Mouse (Mus musculus): ENCODE results near the gene F13a1. TPM values are rescaled to one million over a fixed set of nuclear protein-coding genes. Genes with fewer than 3 reads are reported as not detected.

Gene F13a1
- polyA plus RNA-seq, 1 experiment from 2014 or later, result 9.5 TPM

- no peak overlapping the region for H3K27ac ChIP-seq
- H3K9ac ChIP-seq, result no peak overlapping the region
- no peak overlapping the region for H3K4me2 ChIP-seq
- no peak overlapping the region for H3K4me3 ChIP-seq
- no peaks in the 10 kb centered on the region for H3K4me1 ChIP-seq
- no peaks in the 10 kb centered on the region for H3K36me3 ChIP-seq
- H3K9me3 ChIP-seq (replicated peaks), result no peaks in the 10 kb centered on the region
- no peaks in the 10 kb centered on the region for H3K27me3 ChIP-seq (replicated peaks)
- 78% methylated on average over 3 of the region's 3 CpGs for WGBS (ENCODE audit: insufficient replicate concordance)
- ATAC-seq, result no peak
Measured at GRCm38 (mm10) chr13:36941891-36942290, 108.2 kb downstream of the F13a1 start.

- 73% methylated on average over 9 of the region's 9 CpGs for WGBS (ENCODE audit: insufficient replicate concordance)
- no peaks in the 10 kb centered on the region for H3K4me1 ChIP-seq
- no peaks in the 10 kb centered on the region for H3K27me3 ChIP-seq (replicated peaks)
- H3K4me3 ChIP-seq, result no peak overlapping the region
- H3K27ac ChIP-seq, result no peak overlapping the region
- H3K4me2 ChIP-seq, result no peak overlapping the region
- ATAC-seq, result no peak
- H3K9ac ChIP-seq, result no peak overlapping the region
- no peaks in the 10 kb centered on the region for H3K36me3 ChIP-seq
- H3K9me3 ChIP-seq (replicated peaks), result no peaks in the 10 kb centered on the region
Measured at GRCm38 (mm10) chr13:36932066-36932465, 118.0 kb downstream of the F13a1 start.

- no peak overlapping the region for H3K27ac ChIP-seq
- no peak overlapping the region for H3K4me2 ChIP-seq
- ATAC-seq, result no peak
- H3K4me1 ChIP-seq, result no peaks in the 10 kb centered on the region
- H3K9me3 ChIP-seq (replicated peaks), result no peaks in the 10 kb centered on the region
- WGBS (ENCODE audit: insufficient replicate concordance), result 57% methylated on average over 4 of the region's 4 CpGs
- no peak overlapping the region for H3K9ac ChIP-seq
- no peaks in the 10 kb centered on the region for H3K27me3 ChIP-seq (replicated peaks)
- H3K36me3 ChIP-seq, result no peaks in the 10 kb centered on the region
- no peak overlapping the region for H3K4me3 ChIP-seq
Measured at GRCm38 (mm10) chr13:36919737-36920136, 130.3 kb downstream of the F13a1 start.

GRCm38 (mm10) chr13:36903885-36904284 is 146.2 kb downstream of the F13a1 start:
- no peak for ATAC-seq
- no peak overlapping the region for H3K27ac ChIP-seq
- no peaks in the 10 kb centered on the region for H3K9me3 ChIP-seq (replicated peaks)
- no peaks in the 10 kb centered on the region for H3K36me3 ChIP-seq
- H3K4me3 ChIP-seq, result no peak overlapping the region
- no peaks in the 10 kb centered on the region for H3K4me1 ChIP-seq
- H3K9ac ChIP-seq, result no peak overlapping the region
- H3K27me3 ChIP-seq (replicated peaks), result no peaks in the 10 kb centered on the region
- H3K4me2 ChIP-seq, result no peak overlapping the region
- 59% methylated on average over 4 of the region's 4 CpGs for whole genome bisulfite sequencing (ENCODE audit: insufficient replicate concordance)

- 50% methylated on average over 1 of the region's 1 CpGs for WGBS (ENCODE audit: insufficient replicate concordance)
- H3K4me1 ChIP-seq, result no peaks in the 10 kb centered on the region
- no peaks in the 10 kb centered on the region for H3K9me3 ChIP-seq (replicated peaks)
- ATAC-seq, result no peak
- H3K9ac ChIP-seq, result no peak overlapping the region
- H3K27ac ChIP-seq, result no peak overlapping the region
- H3K36me3 ChIP-seq, result no peaks in the 10 kb centered on the region
- H3K4me3 ChIP-seq, result no peak overlapping the region
- no peaks in the 10 kb centered on the region for H3K27me3 ChIP-seq (replicated peaks)
- H3K4me2 ChIP-seq, result no peak overlapping the region
Measured at GRCm38 (mm10) chr13:36903447-36903846, 146.6 kb downstream of the F13a1 start.

GRCm38 (mm10) chr13:36901603-36902002 is 148.4 kb downstream of the F13a1 start:
- no peak for ATAC-seq
- H3K9ac ChIP-seq, result no peak overlapping the region
- WGBS (ENCODE audit: insufficient replicate concordance), result 42% methylated on average over 3 of the region's 3 CpGs
- no peaks in the 10 kb centered on the region for H3K36me3 ChIP-seq
- H3K4me3 ChIP-seq, result no peak overlapping the region
- no peaks in the 10 kb centered on the region for H3K9me3 ChIP-seq (replicated peaks)
- no peak overlapping the region for H3K4me2 ChIP-seq
- H3K27ac ChIP-seq, result no peak overlapping the region
- no peaks in the 10 kb centered on the region for H3K4me1 ChIP-seq
- H3K27me3 ChIP-seq (replicated peaks), result no peaks in the 10 kb centered on the region

GRCm38 (mm10) chr13:36901016-36901415 is 149.0 kb downstream of the F13a1 start:
- H3K27ac ChIP-seq, result no peak overlapping the region
- no peak overlapping the region for H3K4me2 ChIP-seq
- no peaks in the 10 kb centered on the region for H3K27me3 ChIP-seq (replicated peaks)
- H3K4me3 ChIP-seq, result no peak overlapping the region
- ATAC-seq, result no peak
- no peak overlapping the region for H3K9ac ChIP-seq
- no peaks in the 10 kb centered on the region for H3K9me3 ChIP-seq (replicated peaks)
- WGBS (ENCODE audit: insufficient replicate concordance), result 41% methylated on average over 3 of the region's 3 CpGs
- H3K4me1 ChIP-seq, result no peaks in the 10 kb centered on the region
- H3K36me3 ChIP-seq, result no peaks in the 10 kb centered on the region

GRCm38 (mm10) chr13:36896061-36896460 is 154.0 kb downstream of the F13a1 start:
- H3K27me3 ChIP-seq (replicated peaks), result no peaks in the 10 kb centered on the region
- no peak overlapping the region for H3K4me3 ChIP-seq
- H3K4me2 ChIP-seq, result no peak overlapping the region
- no peak overlapping the region for H3K27ac ChIP-seq
- no peak for ATAC-seq
- no peaks in the 10 kb centered on the region for H3K4me1 ChIP-seq
- H3K9ac ChIP-seq, result no peak overlapping the region
- no peaks in the 10 kb centered on the region for H3K9me3 ChIP-seq (replicated peaks)
- H3K36me3 ChIP-seq, result no peaks in the 10 kb centered on the region
- 33% methylated on average over 3 of the region's 3 CpGs for WGBS (ENCODE audit: insufficient replicate concordance)

GRCm38 (mm10) chr13:36893762-36894161 is 156.3 kb downstream of the F13a1 start:
- 88% methylated on average over 3 of the region's 3 CpGs for WGBS (ENCODE audit: insufficient replicate concordance)
- H3K27me3 ChIP-seq (replicated peaks), result no peaks in the 10 kb centered on the region
- H3K4me3 ChIP-seq, result no peak overlapping the region
- no peaks in the 10 kb centered on the region for H3K9me3 ChIP-seq (replicated peaks)
- no peak overlapping the region for H3K27ac ChIP-seq
- no peaks in the 10 kb centered on the region for H3K4me1 ChIP-seq
- no peak overlapping the region for H3K4me2 ChIP-seq
- no peak overlapping the region for H3K9ac ChIP-seq
- ATAC-seq, result no peak
- no peaks in the 10 kb centered on the region for H3K36me3 ChIP-seq

GRCm38 (mm10) chr13:36892216-36892615 is 157.8 kb downstream of the F13a1 start:
- H3K27ac ChIP-seq, result no peak overlapping the region
- 56% methylated on average over 1 of the region's 1 CpGs for WGBS (ENCODE audit: insufficient replicate concordance)
- no peak overlapping the region for H3K4me3 ChIP-seq
- no peak for ATAC-seq
- no peaks in the 10 kb centered on the region for H3K36me3 ChIP-seq
- H3K9ac ChIP-seq, result no peak overlapping the region
- H3K4me1 ChIP-seq, result no peaks in the 10 kb centered on the region
- no peaks in the 10 kb centered on the region for H3K9me3 ChIP-seq (replicated peaks)
- no peak overlapping the region for H3K4me2 ChIP-seq
- no peaks in the 10 kb centered on the region for H3K27me3 ChIP-seq (replicated peaks)

GRCm38 (mm10) chr13:36885973-36886372 is 164.1 kb downstream of the F13a1 start:
- ATAC-seq, result no peak
- H3K4me1 ChIP-seq, result no peaks in the 10 kb centered on the region
- no peaks in the 10 kb centered on the region for H3K27me3 ChIP-seq (replicated peaks)

GRCm38 (mm10) chr13:36839111-36839510 is 210.9 kb downstream of the F13a1 start:
- H3K27me3 ChIP-seq (replicated peaks), result no peaks in the 10 kb centered on the region
- 62% methylated on average over 3 of the region's 3 CpGs for WGBS (ENCODE audit: insufficient replicate concordance)
- H3K4me3 ChIP-seq, result no peak overlapping the region
- H3K9ac ChIP-seq, result no peak overlapping the region
- no peak overlapping the region for H3K4me2 ChIP-seq
- H3K27ac ChIP-seq, result no peak overlapping the region
- no peaks in the 10 kb centered on the region for H3K9me3 ChIP-seq (replicated peaks)
- H3K4me1 ChIP-seq, result no peaks in the 10 kb centered on the region
- no peak for ATAC-seq
- no peaks in the 10 kb centered on the region for H3K36me3 ChIP-seq

More at GRCm38 (mm10) chr13:36885973-36886372, 164.1 kb downstream of the F13a1 start:
- H3K4me2 ChIP-seq, result no peak overlapping the region
- no peak overlapping the region for H3K9ac ChIP-seq
- 72% methylated on average over 7 of the region's 7 CpGs for WGBS (ENCODE audit: insufficient replicate concordance)
- H3K36me3 ChIP-seq, result no peaks in the 10 kb centered on the region
- H3K4me3 ChIP-seq, result no peak overlapping the region
- no peak overlapping the region for H3K27ac ChIP-seq
- H3K9me3 ChIP-seq (replicated peaks), result no peaks in the 10 kb centered on the region
